Mouse (Mus musculus): ENCODE measurements around the gene Tcf20.
A peak's percentile ranks its signal among the peaks of the same experiment; 100 is the strongest.
"Not testable (repeated sequence)": the region's sequence is repeated elsewhere in the genome, so short reads cannot be mapped to it uniquely, and the experiment has no call there.

Tcf20 gene

DNA sequence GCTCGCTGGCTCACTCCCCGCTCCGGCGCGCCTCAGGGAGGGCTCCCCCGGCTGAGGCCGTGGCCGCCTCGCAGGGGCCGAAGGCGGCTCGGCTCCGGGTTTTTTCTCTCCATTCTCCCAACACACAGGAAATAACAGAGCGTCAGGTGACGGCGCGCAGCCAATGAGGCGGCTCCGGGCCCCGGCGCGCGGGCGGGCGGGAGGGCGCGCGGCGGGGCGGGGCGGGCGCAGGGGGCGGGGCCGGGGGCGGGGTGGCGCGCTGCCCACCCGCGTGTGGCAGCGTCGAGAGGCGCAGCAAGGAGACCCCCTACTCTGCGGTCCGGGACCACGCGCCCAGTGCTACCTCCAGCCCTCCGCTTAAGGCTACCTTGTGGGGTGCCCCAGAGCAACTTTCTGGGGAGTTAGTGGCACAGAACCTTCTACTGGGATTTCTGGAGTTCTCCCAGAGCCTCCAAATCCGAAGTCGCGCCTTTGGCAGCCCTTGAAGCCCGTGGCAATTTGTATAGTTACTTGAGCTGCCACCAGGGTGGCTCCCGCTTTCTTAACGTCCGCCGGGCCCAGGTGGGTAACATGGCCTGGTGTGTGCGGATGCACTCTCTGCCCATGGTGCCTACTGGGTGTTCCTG lies 87.9 kb downstream of the Tcf20 start:
- DNase-seq (ENCODE audit: low read depth, low spot score), result peak; percentile 69

GRCm38 (mm10) chr15:82898740-82899675 lies 88.7 kb downstream of the Tcf20 start:
- peak; percentile 13 for DNase-seq (ENCODE audit: low read depth, low spot score)

GRCm38 (mm10) chr15:82898141-82898739 lies 89.4 kb downstream of the Tcf20 start:
- DNase-seq (ENCODE audit: low read depth, low spot score), result no peak

DNA sequence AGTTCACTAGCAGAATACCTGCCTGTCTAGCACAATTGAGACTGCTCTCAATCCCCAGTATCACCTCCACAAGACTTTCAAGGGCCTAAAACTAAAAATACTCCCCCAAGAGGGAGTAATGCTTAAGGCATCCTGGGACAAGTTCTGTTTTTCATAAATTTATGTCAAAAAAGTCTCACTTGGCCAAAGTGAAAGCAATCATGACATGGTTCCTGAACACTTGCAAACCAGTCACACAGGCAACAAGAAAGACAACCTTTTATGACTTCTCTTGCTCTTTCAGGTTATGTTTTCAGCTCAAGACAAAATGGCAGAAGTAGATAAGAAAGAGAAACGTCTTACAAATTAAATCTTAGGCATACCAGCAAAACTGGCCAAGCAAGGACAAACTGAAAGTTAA lies 91.3 kb downstream of the Tcf20 start:
- no peak for DNase-seq (ENCODE audit: low read depth, low spot score)

GRCm38 (mm10) chr15:82890470-82890869 lies 97.2 kb downstream of the Tcf20 start:
- no peak for DNase-seq (ENCODE audit: low read depth, low spot score)

GRCm38 (mm10) chr15:82889426-82889825 lies 98.2 kb downstream of the Tcf20 start:
- no peak for DNase-seq (ENCODE audit: low read depth, low spot score)

GRCm38 (mm10) chr15:82888466-82888865 lies 99.2 kb downstream of the Tcf20 start:
- no peak for DNase-seq (ENCODE audit: low read depth, low spot score)

DNA sequence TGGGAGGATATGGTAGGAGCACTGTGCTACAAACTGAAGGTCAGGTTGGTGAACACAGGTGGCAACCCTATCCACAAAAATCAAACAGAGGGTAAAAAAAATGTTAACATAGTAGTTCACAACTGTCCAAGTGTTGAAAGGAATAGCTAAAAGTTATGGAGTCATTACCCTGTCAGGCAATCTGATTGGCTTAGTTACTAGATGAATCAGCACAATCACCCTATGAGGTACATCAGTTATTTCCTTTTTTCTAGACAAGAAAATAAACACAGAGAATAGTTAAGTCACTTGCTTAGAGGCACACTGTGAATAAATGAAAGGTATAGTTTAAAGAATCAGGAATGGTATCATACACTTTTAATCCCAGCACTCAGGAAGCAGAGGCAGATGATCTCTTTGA lies 110.4 kb downstream of the Tcf20 start:
- no peak for DNase-seq (ENCODE audit: low read depth, low spot score)

DNA sequence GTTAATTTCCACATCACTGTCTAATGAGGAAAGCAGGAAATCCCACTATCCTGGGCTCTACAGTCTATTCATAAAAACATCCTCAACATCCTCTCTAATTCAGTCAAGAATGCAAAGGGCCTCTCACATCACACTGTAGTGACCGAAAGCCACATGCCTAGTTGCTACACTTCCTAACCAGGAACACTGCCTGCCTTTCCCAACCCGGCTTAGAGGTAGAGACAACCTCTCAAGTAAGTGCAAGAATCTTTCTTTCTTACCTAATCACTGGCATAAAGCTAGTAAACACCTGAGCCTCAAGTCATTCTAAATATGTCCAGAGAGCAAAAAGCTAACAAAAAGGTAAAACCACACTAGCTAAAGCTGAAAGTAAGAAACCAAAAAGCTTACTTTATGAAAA lies 110.8 kb downstream of the Tcf20 start:
- no peak for DNase-seq (ENCODE audit: low read depth, low spot score)

DNA sequence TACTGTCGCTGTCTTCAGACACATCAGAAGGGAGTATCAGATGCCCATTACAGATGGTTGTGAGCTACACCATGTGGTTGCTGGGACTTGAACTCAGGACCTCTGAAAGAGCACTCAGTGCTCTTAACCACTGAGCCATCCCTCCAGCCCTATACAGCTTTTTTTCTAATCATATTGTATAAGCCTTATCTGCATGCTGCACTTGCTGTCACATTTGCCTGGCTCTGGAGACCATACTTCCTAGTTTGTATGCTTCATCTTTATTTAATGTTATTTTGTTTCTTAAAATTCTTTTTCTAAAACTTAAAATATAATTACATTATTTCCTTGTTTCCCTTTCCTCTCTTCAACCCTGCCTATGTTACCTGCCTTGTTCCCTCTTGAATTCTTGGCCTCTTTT lies 115.6 kb downstream of the Tcf20 start:
- no peak for DNase-seq (ENCODE audit: low read depth, low spot score)

DNA sequence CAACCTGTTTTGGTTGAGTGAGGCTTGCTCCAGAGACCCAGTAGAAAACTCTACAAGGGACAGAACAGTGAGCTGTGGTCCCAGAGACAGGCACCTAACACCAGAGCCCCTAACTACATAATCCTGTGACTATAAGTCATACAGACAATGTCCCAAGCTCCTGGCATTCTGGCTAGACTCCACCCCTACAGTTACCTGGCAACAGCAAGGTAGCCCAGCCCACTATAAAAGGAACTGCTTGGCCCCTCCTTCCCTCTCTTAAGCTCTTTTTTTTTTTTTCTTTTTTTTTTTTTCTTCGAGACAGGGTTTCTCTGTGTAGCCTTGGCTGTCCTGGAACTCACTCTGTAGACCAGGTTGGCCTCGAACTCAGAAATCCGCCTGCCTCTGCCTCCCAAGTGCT lies 121.4 kb downstream of the Tcf20 start:
- DNase-seq (ENCODE audit: low read depth, low spot score), result not testable (repeated sequence)

- DNase-seq (ENCODE audit: low read depth, low spot score), result no peak
These were observed 124.0 kb downstream of the Tcf20 start for GRCm38 (mm10) chr15:82863674-82864073.

- no peak for DNase-seq (ENCODE audit: low read depth, low spot score)
These were observed 130.9 kb downstream of the Tcf20 start for GRCm38 (mm10) chr15:82856652-82857378.

GRCm38 (mm10) chr15:82856065-82856464 lies 131.6 kb downstream of the Tcf20 start:
- DNase-seq (ENCODE audit: low read depth, low spot score), result no peak

DNA sequence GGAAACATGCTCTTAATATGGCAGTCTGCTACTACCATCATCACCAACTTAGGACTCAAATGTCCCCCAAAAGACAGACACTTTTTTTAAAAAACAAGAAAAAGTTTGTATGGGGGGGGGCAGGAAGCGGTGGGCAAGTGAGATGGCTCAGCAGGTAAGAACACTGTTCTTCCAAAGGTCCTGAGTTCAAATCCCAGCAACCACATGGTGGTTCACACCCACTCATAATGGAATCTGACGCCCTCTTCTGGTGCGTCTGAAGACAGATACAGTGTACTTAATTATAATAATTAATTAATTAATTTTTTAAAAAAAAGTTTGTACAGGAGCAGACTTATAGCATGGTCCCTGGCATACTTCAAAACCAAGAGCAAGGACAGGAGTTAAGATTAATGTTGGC lies 148.5 kb downstream of the Tcf20 start:
- no peak for DNase-seq (ENCODE audit: low read depth, low spot score)

DNA sequence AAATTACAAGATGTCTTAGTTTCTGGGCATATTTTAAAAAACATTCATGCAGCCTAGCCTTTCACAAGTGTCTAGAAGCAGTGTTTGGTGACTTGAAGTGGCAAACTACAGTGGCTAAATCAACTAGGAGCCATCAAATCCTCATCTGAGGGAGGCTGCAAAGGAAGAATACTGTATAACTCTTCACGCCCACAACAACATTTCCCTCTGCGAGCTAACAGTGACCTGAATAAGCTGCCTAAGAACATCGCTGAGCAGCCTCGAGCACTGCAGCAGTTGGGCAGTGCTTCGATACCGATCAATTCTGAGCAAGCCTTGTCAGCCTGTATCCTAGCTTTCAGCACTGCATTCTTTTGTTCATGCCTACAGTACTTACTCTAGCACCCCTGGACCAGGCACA lies 157.8 kb downstream of the Tcf20 start:
- no peak for DNase-seq (ENCODE audit: low read depth, low spot score)

DNA sequence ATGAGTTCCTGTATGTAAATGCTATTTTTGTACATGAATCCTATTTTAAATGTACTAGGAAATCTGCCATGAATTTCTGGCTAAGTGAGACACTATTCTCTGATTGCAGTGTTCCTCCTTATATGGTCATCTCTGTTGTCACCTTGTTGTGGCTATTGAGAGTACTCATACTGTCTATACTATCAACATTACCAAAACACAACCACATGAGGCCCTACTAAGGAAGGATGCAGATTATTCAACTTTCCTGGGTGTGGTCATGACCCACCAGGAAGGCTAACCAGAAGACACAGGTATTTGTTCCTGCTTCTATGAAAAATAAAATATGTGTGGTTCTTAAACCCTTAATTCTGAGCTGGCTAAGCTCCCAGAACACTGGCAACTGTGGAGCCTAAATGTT lies 161.8 kb downstream of the Tcf20 start:
- DNase-seq (ENCODE audit: low read depth, low spot score), result no peak

GRCm38 (mm10) chr15:82822347-82822746 lies 165.3 kb downstream of the Tcf20 start:
- no peak for DNase-seq (ENCODE audit: low read depth, low spot score)

DNA sequence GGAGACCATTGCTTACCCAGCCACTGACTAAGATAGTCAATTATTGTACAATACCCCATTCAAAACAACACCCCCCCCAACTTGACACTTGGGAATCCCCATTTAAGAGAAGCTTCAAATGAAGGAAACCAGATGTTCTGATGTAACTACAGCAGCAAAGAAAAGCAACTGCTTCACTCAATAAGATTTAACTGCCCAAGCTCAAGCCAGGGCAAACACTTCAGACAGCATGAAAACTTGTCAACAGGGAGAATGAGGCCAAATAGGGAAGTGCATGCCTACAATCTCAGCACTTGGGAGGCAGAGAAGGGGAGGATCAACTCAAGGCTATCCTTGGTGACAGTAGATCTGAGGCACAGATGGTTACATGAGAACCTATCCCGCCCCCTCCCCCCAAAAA lies 166.0 kb downstream of the Tcf20 start:
- no peak for DNase-seq (ENCODE audit: low read depth, low spot score)

DNA sequence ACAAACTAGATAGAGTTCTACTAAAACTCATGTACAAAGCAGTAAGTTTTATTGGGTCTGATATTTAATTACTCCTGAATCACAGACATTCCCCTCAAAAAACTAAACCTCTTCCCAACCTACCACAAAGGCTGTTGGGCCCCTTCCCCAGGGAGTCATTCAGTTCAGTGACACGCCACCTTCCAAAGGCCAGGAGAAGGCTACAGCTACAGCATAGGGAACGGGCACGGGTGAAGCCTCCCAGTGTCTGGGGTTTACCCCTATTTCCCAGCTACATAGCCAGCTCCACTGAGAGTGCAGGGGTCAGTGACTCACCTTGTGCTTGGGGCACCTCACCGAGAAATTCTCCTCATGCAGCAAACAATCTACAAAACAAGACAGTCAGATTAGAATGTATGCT lies 172.4 kb downstream of the Tcf20 start:
- DNase-seq (ENCODE audit: low read depth, low spot score), result no peak

GRCm38 (mm10) chr15:82814806-82815205 lies 172.9 kb downstream of the Tcf20 start:
- no peak for DNase-seq (ENCODE audit: low read depth, low spot score)

DNA sequence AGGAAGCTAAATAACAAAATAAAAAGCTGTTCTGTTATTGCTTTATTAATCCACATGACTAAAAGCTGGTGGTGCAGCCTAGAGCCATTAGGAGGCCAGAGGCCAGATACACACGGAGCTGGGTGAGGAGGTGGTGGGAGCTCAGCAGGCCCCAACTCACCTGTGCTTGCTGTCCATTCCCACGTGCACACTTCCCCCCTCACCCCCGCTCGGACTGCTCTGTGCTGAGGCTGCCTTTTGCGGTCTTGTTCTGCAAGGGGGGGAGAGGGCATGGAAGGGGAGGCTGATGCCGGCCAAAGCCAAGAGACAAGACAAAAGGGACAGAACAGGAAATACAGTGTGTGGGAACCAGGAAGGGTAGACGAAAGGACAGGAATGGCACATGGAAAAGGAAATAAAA lies 173.4 kb downstream of the Tcf20 start:
- DNase-seq (ENCODE audit: low read depth, low spot score), result no peak

Data from c-Kit-negative CD71-positive TER-119-positive erythroid progenitor cells, embryonic 14.5 days (primary cell).